Mouse (Mus musculus) megakaryocyte, embryonic 14.5 days (primary cell): Measurements from ENCODE around the gene Spint3.

Experiments
- FLI1 ChIP-seq: IDR thresholded peaks from 2 replicates; pipeline ENCODE4 v1.6.1; 2012; ENCODE audit warnings: low read length, inconsistent platforms, mixed read lengths
- GATA1 ChIP-seq: IDR thresholded peaks from 3 replicates; pipeline ENCODE4 v1.6.1; 2012; ENCODE audit warnings: mixed read lengths, low read length, inconsistent platforms, borderline replicate concordance

DNA sequence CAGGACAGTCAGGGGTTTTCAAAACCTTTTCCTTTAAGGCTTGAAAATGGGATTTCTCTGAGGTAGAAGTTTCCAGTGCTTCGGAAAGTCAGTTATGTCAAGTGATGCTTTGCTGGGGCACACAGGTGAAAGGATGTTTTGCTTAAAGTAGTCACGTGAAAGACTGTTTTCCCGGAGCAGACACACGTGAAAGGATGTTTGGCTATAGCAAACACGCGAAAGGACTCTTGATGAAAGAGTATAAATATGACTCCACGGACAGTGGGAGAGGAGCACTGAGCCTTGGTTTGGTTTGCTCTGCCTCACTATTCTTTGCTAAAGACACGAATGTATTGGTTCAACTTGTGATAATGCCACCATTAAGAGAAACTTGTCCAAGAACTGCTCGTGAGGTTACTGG, 21.8 kb downstream of the Spint3 start:
- TF ChIP-seq GATA1, result no peak
- TF ChIP-seq FLI1, result no peak
